Mouse (Mus musculus) E14TG2a.4 (cell line): ENCODE measurements around the gene Stx1b.

Experiments used
- CTCF ChIP-seq: conservative IDR thresholded peaks from 2 replicates; pipeline ENCODE4 v1.5.1; 2014; ENCODE audit warnings: low read length
- NANOG ChIP-seq: IDR thresholded peaks from 2 replicates; pipeline ENCODE4 v1.6.1; 2014; ENCODE audit warnings: borderline replicate concordance, low read length, mixed read lengths
- POU5F1 ChIP-seq: IDR thresholded peaks from 2 replicates; pipeline ENCODE4 v1.6.1; 2014; ENCODE audit warnings: low read length, borderline replicate concordance

GRCm38 (mm10) chr7:127778350-127778749, 46.0 kb downstream of the Stx1b start:
- no peak for TF ChIP-seq CTCF
- no peak for TF ChIP-seq NANOG
- no peak for TF ChIP-seq POU5F1
